Mouse (Mus musculus) stomach, embryonic 14.5 days (tissue): ENCODE results near the gene Tpcn2. TPM values are rescaled to one million over a fixed set of nuclear protein-coding genes. Genes with fewer than 3 reads are reported as not detected.

Experiments
- ATAC-seq: fragments of 200-750 bp; cut with Nextera tagmentation; 2 replicates; pipeline ENCODE4 v1.8.0; 2017; ENCODE audit warnings: low read depth, moderate TSS enrichment; ENCODE audit not compliant: insufficient number of reproducible peaks, insufficient read depth, low FRiP score
- H3K27ac ChIP-seq: fragments of 300-500 bp; sonication (generic); 2 replicates; pipeline ENCODE4 v1.5.1; 2014; ENCODE audit warnings: mild to moderate bottlenecking, low read length, moderate library complexity, mixed read lengths
- H3K27me3 ChIP-seq: fragments of 300-500 bp; sonication (generic); 2 replicates; pipeline ENCODE4 v1.6.1; 2014; ENCODE audit warnings: low read length, control low read depth, mixed read lengths; ENCODE audit not compliant: control insufficient read depth, insufficient read depth
- H3K36me3 ChIP-seq: fragments of 300-500 bp; sonication (generic); 2 replicates; pipeline ENCODE4 v1.6.1; 2014; ENCODE audit warnings: mild to moderate bottlenecking, control low read depth, low read length, moderate library complexity, mixed read lengths; ENCODE audit not compliant: control insufficient read depth, insufficient read depth
- H3K4me1 ChIP-seq: fragments of 300-500 bp; sonication (generic); 2 replicates; pipeline ENCODE4 v1.6.1; 2014; ENCODE audit warnings: low read length, control low read depth, mixed read lengths; ENCODE audit not compliant: control insufficient read depth, insufficient read depth
- H3K4me2 ChIP-seq: fragments of 300-500 bp; sonication (generic); replicated peaks from 2 replicates; pipeline ENCODE4 v1.6.1; 2014; ENCODE audit warnings: low read depth, low read length, control low read depth
- H3K4me3 ChIP-seq: fragments of 300-500 bp; sonication (generic); 2 replicates; pipeline ENCODE4 v1.5.1; 2014; ENCODE audit warnings: low read depth, low read length, control low read depth
- H3K9ac ChIP-seq: fragments of 300-500 bp; sonication (generic); replicated peaks from 2 replicates; pipeline ENCODE4 v1.6.1; 2014; ENCODE audit warnings: low read depth, mild to moderate bottlenecking, control low read depth, low read length, moderate library complexity, mixed read lengths
- H3K9me3 ChIP-seq: fragments of 300-500 bp; sonication (generic); 2 replicates; pipeline ENCODE4 v1.6.1; 2016; ENCODE audit warnings: low read depth, low read length, control low read depth; ENCODE audit not compliant: control insufficient read depth
- WGBS: fragments of 180-500 bp; shearing (Covaris S2); extraction: QIAGEN DNeasy Blood & Tissue Kit; methylation state at CpG from one replicate; pipeline ENCODE4 v1.1.7; 2014; 5-methylcytosine and 5-hydroxymethylcytosine counted together
- polyA plus RNA-seq: library from polyadenylated mRNA; unstranded; fragments of >200 nt; fragmentation: Nextera tagmentation; extraction: Ambion mirVana; gene quantifications from 2 replicates; pipeline ENCODE4 v1.2.1, GENCODE M21; 2014

Gene Tpcn2
- polyA plus RNA-seq, 1 experiment from 2014 or later, result 5.3 TPM

- Histone ChIP-seq H3K36me3 (no peaks in the 10 kb centered on the region), H3K4me1 (no peaks in the 10 kb centered on the region), H3K4me2 (no peak within 1 kb of the TSS), H3K27me3 (no peaks in the 10 kb centered on the region), H3K27ac (no peak within 1 kb of the TSS), H3K9me3 (no peaks in the 10 kb centered on the region), H3K9ac (no peak within 1 kb of the TSS), H3K4me3 (no peak within 1 kb of the TSS)
- 85% methylated on average over 6 of the region's 6 CpGs for WGBS
- ATAC-seq, result no peak
These were observed 31.1 kb upstream of the Tpcn2 start, which contains the start of gene Mrgprd for GRCm38 (mm10) chr7:145314785-145315411. Gene Mrgprd (plus strand): TSS chr7:145314835.

GRCm38 (mm10) chr7:145312137-145312536 is 28.3 kb upstream of the Tpcn2 start:
- Histone ChIP-seq H3K4me2 (no peak overlapping the region), H3K4me3 (no peak overlapping the region), H3K27ac (no peak overlapping the region), H3K36me3 (no peaks in the 10 kb centered on the region), H3K9me3 (no peaks in the 10 kb centered on the region), H3K27me3 (no peaks in the 10 kb centered on the region), H3K4me1 (no peaks in the 10 kb centered on the region), H3K9ac (no peak overlapping the region)
- 68% methylated on average over 3 of the region's 3 CpGs for WGBS
- no peak for ATAC-seq

GRCm38 (mm10) chr7:145310526-145310925 is 26.7 kb upstream of the Tpcn2 start:
- no peak for ATAC-seq
- Histone ChIP-seq H3K4me2 (no peak overlapping the region), H3K9ac (no peak overlapping the region), H3K36me3 (no peaks in the 10 kb centered on the region), H3K27ac (no peak overlapping the region), H3K4me3 (no peak overlapping the region), H3K4me1 (no peaks in the 10 kb centered on the region), H3K27me3 (no peaks in the 10 kb centered on the region), H3K9me3 (no peaks in the 10 kb centered on the region)
- WGBS, result 51% methylated on average over 5 of the region's 5 CpGs

- WGBS, result 84% methylated on average over 1 of the region's 1 CpGs
- H3K4me1 ChIP-seq, result no peaks in the 10 kb centered on the region
- no peak for ATAC-seq
- no peaks in the 10 kb centered on the region for H3K9me3 ChIP-seq
- no peak overlapping the region for H3K4me2 ChIP-seq
- H3K27me3 ChIP-seq, result no peaks in the 10 kb centered on the region
- no peak overlapping the region for H3K9ac ChIP-seq
- no peak overlapping the region for H3K27ac ChIP-seq
- H3K4me3 ChIP-seq, result no peak overlapping the region
- no peaks in the 10 kb centered on the region for H3K36me3 ChIP-seq
These were observed 26.1 kb upstream of the Tpcn2 start for GRCm38 (mm10) chr7:145309877-145310276.

GRCm38 (mm10) chr7:145308866-145309265 is 25.1 kb upstream of the Tpcn2 start:
- H3K4me1 ChIP-seq, result no peaks in the 10 kb centered on the region
- no peaks in the 10 kb centered on the region for H3K9me3 ChIP-seq
- ATAC-seq, result no peak
- H3K9ac ChIP-seq, result no peak overlapping the region
- H3K36me3 ChIP-seq, result no peaks in the 10 kb centered on the region
- 66% methylated on average over 4 of the region's 4 CpGs for WGBS
- no peak overlapping the region for H3K4me3 ChIP-seq
- no peak overlapping the region for H3K27ac ChIP-seq
- H3K27me3 ChIP-seq, result no peaks in the 10 kb centered on the region
- H3K4me2 ChIP-seq, result no peak overlapping the region

- no peaks in the 10 kb centered on the region for H3K9me3 ChIP-seq
- no peak overlapping the region for H3K4me3 ChIP-seq
- no peak overlapping the region for H3K4me2 ChIP-seq
- H3K36me3 ChIP-seq, result no peaks in the 10 kb centered on the region
- H3K9ac ChIP-seq, result no peak overlapping the region
- no peak overlapping the region for H3K27ac ChIP-seq
- H3K4me1 ChIP-seq, result no peaks in the 10 kb centered on the region
- no peaks in the 10 kb centered on the region for H3K27me3 ChIP-seq
- 76% methylated on average over 30 of the region's 30 CpGs for WGBS
- ATAC-seq, result no peak
These were observed 24.4 kb upstream of the Tpcn2 start for GRCm38 (mm10) chr7:145308061-145308675.

- 0 out of 2 replicates have a peak, but pooled peaks cover 5% of the 10 kb centered on the region for H3K4me1 ChIP-seq
- H3K27ac ChIP-seq, result no peak overlapping the region
- no peak for ATAC-seq
- no peak overlapping the region for H3K9ac ChIP-seq
- 88% methylated on average over 10 of the region's 10 CpGs for WGBS
- no peak overlapping the region for H3K4me2 ChIP-seq
- H3K4me3 ChIP-seq, result no peak overlapping the region
- H3K27me3 ChIP-seq, result no peaks in the 10 kb centered on the region
- no peaks in the 10 kb centered on the region for H3K9me3 ChIP-seq
- no peaks in the 10 kb centered on the region for H3K36me3 ChIP-seq
These were observed 23.8 kb upstream of the Tpcn2 start for GRCm38 (mm10) chr7:145307636-145308035.

- Histone ChIP-seq H3K4me1 (peaks cover 18% of the 10 kb centered on the region), H3K36me3 (no peaks in the 10 kb centered on the region), H3K9me3 (no peaks in the 10 kb centered on the region), H3K27me3 (no peaks in the 10 kb centered on the region), H3K4me2 (no peak overlapping the region), H3K27ac (no peak overlapping the region), H3K9ac (no peak overlapping the region), H3K4me3 (no peak overlapping the region)
- 81% methylated on average over 2 of the region's 2 CpGs for WGBS
- ATAC-seq, result no peak
These were observed 20.3 kb upstream of the Tpcn2 start for GRCm38 (mm10) chr7:145304153-145304552.
